Mouse (Mus musculus): Measurements from ENCODE around the gene Cisd3.
"Not testable (repeated sequence)": the region's sequence is repeated elsewhere in the genome, so short reads cannot be mapped to it uniquely, and the experiment has no call there.

DNA sequence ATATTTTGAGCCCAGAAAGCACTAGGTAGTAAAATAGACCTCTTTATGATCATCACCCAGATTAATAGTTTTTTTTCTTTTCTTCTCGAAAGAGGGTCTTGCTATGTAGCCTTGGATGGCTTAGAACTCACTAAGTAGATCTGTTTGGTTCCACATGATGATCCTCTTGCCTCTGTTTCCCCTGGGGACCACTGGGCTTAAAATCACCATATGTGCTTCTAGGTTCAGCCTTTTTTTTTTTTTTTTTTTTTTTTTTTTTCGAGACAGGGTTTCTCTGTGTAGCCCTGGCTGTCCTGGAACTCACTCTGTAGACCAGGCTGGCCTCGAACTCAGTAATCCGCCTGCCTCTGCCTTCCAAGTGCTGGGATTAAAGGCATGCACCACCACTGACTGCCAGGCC, 37.1 kb upstream of the Cisd3 start:
- not testable (repeated sequence) for TF ChIP-seq CTCF, POLR2A (IDR thresholded peaks at IDR 0.05; ENCODE audit: extremely low read depth, insufficient read depth, low read length)
